ENCODE assay signal across 16 mouse cellular contexts in genomic region chr9:74853191-74854072, GRCm38 (mm10). TPM values are rescaled to one million over a fixed set of nuclear protein-coding genes. Genes with fewer than 3 reads are reported as not detected.
A peak's percentile ranks its signal among the peaks of the same experiment; 100 is the strongest.
DNase-seq lines count a peak whose midpoint lies in the region; ATAC-seq and TF ChIP-seq lines count a peak whose summit lies in the region.
"Had no signal": no experiment of that assay in that cellular context is flagged by ENCODE, and none has a peak within 500 bp of the region (broad histone marks: within the 10 kb centered on the region; RNA-seq: fewer than 3 reads in every experiment).

No protein-coding gene starts in this region.

- H3K9ac ChIP-seq in intestine, embryonic 15.5 days = no peak overlapping the region
- H3K9ac ChIP-seq in intestine, postnatal 0 days (ENCODE audit: low read depth, low read length) = no peak overlapping the region
- no peak overlapping the region for H3K9ac ChIP-seq in hindbrain, embryonic 14.5 days
- no peak overlapping the region for H3K9ac ChIP-seq in midbrain, embryonic 15.5 days

- no peak for TF ChIP-seq CTCF in intestine, postnatal 0 days (IDR thresholded peaks at IDR 0.05; ENCODE audit: low read depth)
- TF ChIP-seq CTCF in brain, embryonic 14.5 days (IDR thresholded peaks at IDR 0.05; ENCODE audit: borderline replicate concordance, extremely low read depth, insufficient read depth, insufficient read length) = no peak

- DNase-seq in brain, embryonic 14.5 days (ENCODE audit: low read depth) = peak; percentile 4
- no peak for DNase-seq in hindbrain, embryonic 14.5 days (ENCODE audit: low spot score)
- DNase-seq in kidney, postnatal 25 days = no peak
- no peak for DNase-seq in layer of hippocampus, adult 9-11 months
- DNase-seq in adrenal gland, postnatal 4 days (ENCODE audit: low spot score in 2 of 2) = no peak
- DNase-seq: adrenal gland, postnatal 10 days; cerebellum, postnatal 25 days; heart, adult 2 months; heart, postnatal 36 days; kidney, adult 9 months; right cerebral cortex, postnatal 4 days had no signal

- no peaks in the 10 kb centered on the region for H3K9me3 ChIP-seq in intestine, embryonic 15.5 days
- H3K9me3 ChIP-seq in intestine, postnatal 0 days (ENCODE audit: control insufficient read depth) = no peaks in the 10 kb centered on the region
- no peaks in the 10 kb centered on the region for H3K9me3 ChIP-seq in hindbrain, embryonic 14.5 days (ENCODE audit: control insufficient read depth, low read length)
- no peaks in the 10 kb centered on the region for H3K9me3 ChIP-seq in midbrain, embryonic 15.5 days

- H3K4me3 ChIP-seq in intestine, embryonic 15.5 days (replicated peaks) = no peak overlapping the region
- H3K4me3 ChIP-seq in intestine, postnatal 0 days (ENCODE audit: low read depth, low read length) = no peak overlapping the region
- H3K4me3 ChIP-seq in hindbrain, embryonic 14.5 days (replicated peaks; ENCODE audit: low read length) = no peak overlapping the region
- H3K4me3 ChIP-seq in midbrain, embryonic 15.5 days = no peak overlapping the region; the same call in 1 of the 2 replicates
- H3K4me3 ChIP-seq: heart, adult 2 months; layer of hippocampus, adult 2 months had no signal

- peaks cover 8% of the 10 kb centered on the region for H3K4me1 ChIP-seq in intestine, embryonic 15.5 days (replicated peaks)
- no peaks in the 10 kb centered on the region for H3K4me1 ChIP-seq in intestine, postnatal 0 days (replicated peaks; ENCODE audit: control insufficient read depth, insufficient read depth, low read length)
- H3K4me1 ChIP-seq in hindbrain, embryonic 14.5 days (replicated peaks; ENCODE audit: control insufficient read depth, insufficient read depth, low read length) = peaks cover 9% of the 10 kb centered on the region
- H3K4me1 ChIP-seq in midbrain, embryonic 15.5 days = peaks cover 16% of the 10 kb centered on the region

- no peak overlapping the region for H3K27ac ChIP-seq in intestine, embryonic 15.5 days
- no peak overlapping the region for H3K27ac ChIP-seq in intestine, postnatal 0 days (ENCODE audit: low read depth, low read length)
- H3K27ac ChIP-seq in hindbrain, embryonic 14.5 days = no peak overlapping the region
- no peak overlapping the region for H3K27ac ChIP-seq in midbrain, embryonic 15.5 days
- H3K27ac ChIP-seq: heart, adult 2 months; layer of hippocampus, adult 2 months had no signal

- no peaks in the 10 kb centered on the region for H3K36me3 ChIP-seq in intestine, embryonic 15.5 days
- H3K36me3 ChIP-seq in intestine, postnatal 0 days (ENCODE audit: control insufficient read depth, insufficient read depth) = no peaks in the 10 kb centered on the region
- H3K36me3 ChIP-seq in hindbrain, embryonic 14.5 days (replicated peaks; ENCODE audit: control insufficient read depth, insufficient read depth) = no peaks in the 10 kb centered on the region
- H3K36me3 ChIP-seq in midbrain, embryonic 15.5 days (replicated peaks) = no peaks in the 10 kb centered on the region

- 8% methylated on average over 28 of the region's 28 CpGs for WGBS in intestine, embryonic 15.5 days
- 18% methylated on average over 27 of the region's 28 CpGs for WGBS in intestine, postnatal 0 days
- WGBS in hindbrain, embryonic 14.5 days = 2% methylated on average over 28 of the region's 28 CpGs
- 2% methylated on average over 28 of the region's 28 CpGs for WGBS in midbrain, embryonic 15.5 days

- no peak for TF ChIP-seq POLR2A in brain, embryonic 14.5 days (IDR thresholded peaks at IDR 0.05; ENCODE audit: borderline replicate concordance, extremely low read depth, insufficient read depth, insufficient read length, poor library complexity, severe bottlenecking)

- peaks cover 87% of the 10 kb centered on the region for H3K27me3 ChIP-seq in intestine, embryonic 15.5 days (replicated peaks)
- peaks cover 96% of the 10 kb centered on the region for H3K27me3 ChIP-seq in intestine, postnatal 0 days (replicated peaks; ENCODE audit: control insufficient read depth, insufficient read depth, low read length)
- peaks cover 93% of the 10 kb centered on the region for H3K27me3 ChIP-seq in hindbrain, embryonic 14.5 days (ENCODE audit: control insufficient read depth, insufficient read depth, low read length)
- H3K27me3 ChIP-seq in midbrain, embryonic 15.5 days (replicated peaks) = peaks cover 80% of the 10 kb centered on the region

- 0 out of 2 replicates have a peak overlapping the region, but pooled peaks have one; percentile 1 for H3K4me2 ChIP-seq in intestine, embryonic 15.5 days (replicated peaks)
- no peak overlapping the region for H3K4me2 ChIP-seq in intestine, postnatal 0 days (replicated peaks; ENCODE audit: low read depth)
- peak overlapping the region; percentile 23 for H3K4me2 ChIP-seq in hindbrain, embryonic 14.5 days (replicated peaks)
- H3K4me2 ChIP-seq in midbrain, embryonic 15.5 days = peak overlapping the region; percentile 21; the same call in 1 of the 2 replicates

- no peak for ATAC-seq in intestine, embryonic 15.5 days
- no peak for ATAC-seq in intestine, postnatal 0 days
- ATAC-seq in hindbrain, embryonic 14.5 days (ENCODE audit: low FRiP score) = no peak
- no peak for ATAC-seq in midbrain, embryonic 15.5 days (replicated peaks)
- ATAC-seq: lung, postnatal 0 days had no signal

RNA-seq across cellular contexts. Expression of gene Onecut1, which starts 8.3 kb away (rescaled TPM):
- polyA plus RNA-seq in intestine, embryonic 15.5 days (2015; fragmentation: Nextera tagmentation; extraction: Ambion mirVana) = 1.8 and 2.3 TPM in 2 replicates
- 0.07 TPM in 1 of 2 replicates, not detected in the other for polyA plus RNA-seq in intestine, postnatal 0 days (2015; fragmentation: Nextera tagmentation; extraction: Ambion mirVana)
- polyA plus RNA-seq in brain, embryonic 14.5 days (2012; rRNA removed) = 2.2 and 5.8 TPM in 2 replicates
- 6.0 and 6.1 TPM in 2 replicates for polyA plus RNA-seq in hindbrain, embryonic 14.5 days (2014; fragmentation: Nextera tagmentation; extraction: Ambion mirVana)
- 7.0 and 8.2 TPM in 2 replicates for polyA plus RNA-seq in midbrain, embryonic 15.5 days (2015; fragmentation: Nextera tagmentation; extraction: Ambion mirVana)
- 1 to 10 TPM; 1.4 to 2.4 TPM for total RNA-seq in adrenal gland, postnatal 4 days (2021)
- total RNA-seq: heart, adult 2 months; heart, postnatal 36 days had no signal
- polyA plus RNA-seq: heart, adult 2 months; lung, postnatal 0 days had no signal
